Mouse (Mus musculus): Measurements from ENCODE around the gene Akap12. TPM values are rescaled to one million over a fixed set of nuclear protein-coding genes. Genes with fewer than 3 reads are reported as not detected.

The Akap12 gene
- polyA plus RNA-seq, 1 experiment from 2014 or later, result 42.1 TPM

DNA sequence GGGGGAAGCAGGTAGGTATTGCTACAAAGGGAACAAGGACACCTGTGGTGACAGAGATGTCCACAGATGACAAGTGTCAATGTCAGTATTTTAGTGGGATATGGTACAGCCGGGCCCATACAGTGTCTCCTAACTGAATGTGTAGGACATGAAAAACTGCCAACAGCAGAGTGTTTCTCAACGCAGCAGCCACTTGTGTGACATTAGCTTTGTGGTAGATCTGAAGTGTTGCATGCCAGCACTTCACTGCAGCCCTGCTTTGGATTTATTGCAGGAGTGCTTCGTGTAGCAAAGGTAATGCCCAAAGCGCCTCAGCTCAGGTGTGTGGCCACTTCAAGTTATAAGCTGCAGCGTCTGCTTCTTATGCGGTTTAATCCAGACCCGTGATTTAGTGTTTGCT lies 110.8 kb downstream of the Akap12 start:
- Histone ChIP-seq H3K27me3 (ENCODE audit: control insufficient read depth, insufficient read depth, low read length) (no peaks in the 10 kb centered on the region), H3K27ac (ENCODE audit: low read depth, low read length) (no peak overlapping the region), H3K4me3 (ENCODE audit: low read depth, low read length) (no peak overlapping the region), H3K4me2 (no peak overlapping the region), H3K9me3 (ENCODE audit: control insufficient read depth, low read length) (no peaks in the 10 kb centered on the region), H3K4me1 (ENCODE audit: control insufficient read depth, insufficient read depth, low read length) (peaks cover 4% of the 10 kb centered on the region; the same call in 1 of the 2 replicates), H3K9ac (ENCODE audit: low read length) (no peak overlapping the region), H3K36me3 (ENCODE audit: control insufficient read depth, insufficient read depth, low read length) (no peaks in the 10 kb centered on the region)
- no peak for ATAC-seq (ENCODE audit: low FRiP score)
- no peak for DNase-seq (ENCODE audit: low spot score, missing footprints)
- WGBS, result 93% methylated on average over 7 of the region's 7 CpGs

DNA sequence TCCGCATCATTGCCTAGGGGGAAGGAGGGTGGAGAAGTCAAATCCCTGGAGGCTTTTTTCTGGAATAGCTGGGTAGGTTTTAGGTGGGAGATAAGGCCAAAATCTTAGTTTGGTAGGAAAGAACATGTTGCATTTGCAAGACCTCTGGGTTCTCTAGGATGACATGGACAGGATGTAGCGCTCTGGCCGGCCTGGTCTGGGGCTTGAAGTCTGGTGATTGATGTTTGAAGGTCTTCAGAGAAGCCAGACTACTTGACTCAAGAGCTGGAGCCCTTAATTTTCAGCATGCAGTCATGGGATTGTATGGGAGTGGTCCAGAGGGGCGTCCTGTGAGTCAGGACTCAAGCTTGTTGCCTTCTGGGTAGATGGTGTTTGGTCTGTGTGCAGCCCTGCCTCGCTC lies 114.6 kb downstream of the Akap12 start:
- Histone ChIP-seq H3K9ac (ENCODE audit: low read length) (no peak overlapping the region), H3K9me3 (ENCODE audit: control insufficient read depth, low read length) (no peaks in the 10 kb centered on the region), H3K27ac (ENCODE audit: low read depth, low read length) (no peak overlapping the region), H3K4me1 (ENCODE audit: control insufficient read depth, insufficient read depth, low read length) (peaks cover 1% of the 10 kb centered on the region; the same call in 1 of the 2 replicates), H3K27me3 (ENCODE audit: control insufficient read depth, insufficient read depth, low read length) (no peaks in the 10 kb centered on the region), H3K4me2 (no peak overlapping the region), H3K4me3 (ENCODE audit: low read depth, low read length) (no peak overlapping the region), H3K36me3 (ENCODE audit: control insufficient read depth, insufficient read depth, low read length) (no peaks in the 10 kb centered on the region)
- no peak for DNase-seq (ENCODE audit: low spot score, missing footprints)
- no peak for ATAC-seq (ENCODE audit: low FRiP score)
- WGBS, result 89% methylated on average over 5 of the region's 5 CpGs

DNA sequence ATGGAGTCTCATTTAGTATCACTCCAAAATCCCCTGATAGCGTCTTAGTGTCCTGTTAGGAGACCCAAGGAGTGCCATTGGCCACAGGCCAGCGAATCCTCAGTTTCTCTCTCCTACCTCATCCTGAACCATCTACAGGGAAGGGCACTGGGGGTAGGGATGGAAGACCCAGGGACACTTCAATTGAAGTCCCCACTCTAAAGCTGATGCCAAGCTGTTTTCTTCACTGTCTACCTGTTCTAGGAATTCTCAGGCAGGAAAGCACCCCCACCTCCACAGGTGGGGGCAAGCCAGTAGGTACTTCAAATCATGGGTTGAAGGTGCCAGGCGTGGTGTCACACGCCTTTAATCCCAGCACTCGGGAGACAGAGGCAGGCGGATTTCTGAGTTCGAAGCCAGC lies 118.1 kb downstream of the Akap12 start:
- WGBS, result 93% methylated on average over 7 of the region's 7 CpGs
- no peak for ATAC-seq (ENCODE audit: low FRiP score)
- no peaks in the 10 kb centered on the region for H3K27me3 ChIP-seq (ENCODE audit: control insufficient read depth, insufficient read depth, low read length)

DNA sequence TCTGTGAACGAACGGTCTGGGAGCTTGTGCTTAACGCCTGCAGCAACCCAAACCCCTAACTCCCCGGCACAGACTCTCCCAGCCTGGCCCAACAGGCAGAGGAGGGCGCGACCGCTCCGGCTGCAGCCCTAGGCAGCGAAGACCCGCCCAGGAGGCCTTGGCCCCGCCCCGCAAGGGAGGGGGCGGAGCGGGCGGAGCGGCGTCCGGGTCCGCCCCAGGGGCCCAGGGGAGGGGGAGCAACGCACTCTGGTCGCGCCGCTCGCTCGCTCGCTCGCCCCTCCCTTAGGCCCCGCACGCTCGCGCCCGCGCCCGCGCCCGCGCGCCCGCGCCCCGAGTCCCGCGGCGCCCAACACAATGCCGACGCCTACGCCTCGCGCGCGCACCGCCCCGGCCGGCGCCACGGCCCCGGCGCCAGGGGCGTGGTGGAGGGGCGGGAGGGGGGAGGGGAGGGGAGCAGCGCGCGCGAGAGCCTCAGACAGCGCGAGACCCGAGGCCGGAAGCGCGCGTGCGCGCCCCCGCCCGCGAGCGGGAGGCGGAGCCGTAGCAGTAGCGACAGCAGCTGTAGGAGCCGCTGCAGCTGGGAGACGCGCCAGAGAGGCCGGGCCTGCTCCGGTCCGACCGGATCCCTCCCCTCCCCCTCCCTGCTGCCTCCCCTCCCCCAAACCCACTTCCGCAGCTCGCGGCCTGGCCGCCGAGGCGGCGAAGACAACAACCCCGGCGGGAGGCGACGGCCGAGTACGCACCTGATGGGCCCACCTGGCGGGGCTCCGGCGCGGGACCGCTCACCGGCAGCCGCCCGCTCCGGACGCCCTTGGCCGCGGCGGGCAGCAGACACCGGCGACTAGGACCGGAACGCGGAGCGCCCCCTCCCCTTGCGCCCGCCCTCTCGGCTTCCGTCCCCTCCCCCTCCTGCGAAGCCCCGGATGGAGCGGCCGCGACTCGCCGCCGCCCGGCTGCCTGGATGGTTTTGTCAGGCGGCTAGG lies 120.7 kb downstream of the Akap12 start:
- peak overlapping the region; percentile 99 for H3K27ac ChIP-seq (ENCODE audit: low read depth, low read length)
- no peaks in the 10 kb centered on the region for H3K27me3 ChIP-seq (ENCODE audit: control insufficient read depth, insufficient read depth, low read length)
- peaks cover 20% of the 10 kb centered on the region for H3K4me1 ChIP-seq (ENCODE audit: control insufficient read depth, insufficient read depth, low read length)
- WGBS, result under 1% methylated on average over 67 of the region's 133 CpGs
- H3K4me2 ChIP-seq, result peak overlapping the region; percentile 94
- ATAC-seq (ENCODE audit: low FRiP score), result peak; percentile 92
- peak; percentile 100 for DNase-seq (ENCODE audit: low spot score, missing footprints)
- peak overlapping the region; percentile 99 for H3K9ac ChIP-seq (ENCODE audit: low read length)
- H3K9me3 ChIP-seq (ENCODE audit: control insufficient read depth, low read length), result no peaks in the 10 kb centered on the region
- peak overlapping the region; percentile 99 for H3K4me3 ChIP-seq (ENCODE audit: low read depth, low read length)
- H3K36me3 ChIP-seq (ENCODE audit: control insufficient read depth, insufficient read depth, low read length), result no peaks in the 10 kb centered on the region

More for the DNA sequence above, 118.1 kb downstream of the Akap12 start:
- DNase-seq (ENCODE audit: low spot score, missing footprints), result no peak
- Histone ChIP-seq H3K9ac (ENCODE audit: low read length) (no peak overlapping the region), H3K4me3 (ENCODE audit: low read depth, low read length) (no peak overlapping the region), H3K27ac (ENCODE audit: low read depth, low read length) (no peak overlapping the region), H3K4me1 (ENCODE audit: control insufficient read depth, insufficient read depth, low read length) (peaks cover 10% of the 10 kb centered on the region), H3K4me2 (no peak overlapping the region), H3K9me3 (ENCODE audit: control insufficient read depth, low read length) (no peaks in the 10 kb centered on the region), H3K36me3 (ENCODE audit: control insufficient read depth, insufficient read depth, low read length) (no peaks in the 10 kb centered on the region)

DNA sequence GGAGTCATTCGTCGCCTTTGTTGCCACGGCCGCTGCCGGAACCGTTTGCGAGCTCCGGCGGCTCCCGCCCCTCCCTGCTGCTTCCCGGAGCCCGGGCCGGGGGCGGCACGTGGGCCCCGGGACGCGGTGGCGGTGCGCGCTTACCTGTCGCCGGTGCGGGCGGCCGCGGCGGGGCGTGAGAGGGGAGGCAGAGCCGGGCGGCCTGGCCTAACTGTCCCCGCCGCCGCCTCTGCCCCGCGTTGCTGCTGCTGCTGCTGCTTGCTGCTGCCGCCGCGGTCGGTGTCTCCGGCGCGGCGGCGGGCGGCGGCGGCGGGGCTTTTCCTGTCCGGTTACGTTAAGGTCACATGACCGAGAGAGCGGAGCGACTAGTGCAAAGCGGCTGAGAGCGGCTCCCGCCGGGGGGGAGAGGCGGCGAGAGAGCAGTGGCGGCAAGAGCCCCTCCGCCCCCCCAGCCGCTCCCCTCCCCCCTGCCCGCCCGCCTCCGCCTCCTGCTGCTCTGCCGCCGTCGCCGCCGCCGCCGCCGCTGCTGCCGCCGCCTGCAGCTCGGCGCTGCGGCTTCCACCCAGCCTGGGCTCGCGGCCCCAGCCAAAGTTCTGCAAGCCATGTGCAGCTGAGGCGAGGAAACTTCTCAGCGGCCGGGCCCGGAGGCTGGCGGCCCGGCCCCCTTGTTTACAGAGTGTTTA lies 121.7 kb downstream of the Akap12 start, which contains the start of gene Zbtb2:
Gene Zbtb2, minus strand, starts transcription at position 408 of the 683 bp plus-strand sequence.
- under 1% methylated on average over 38 of the region's 87 CpGs for WGBS
- Histone ChIP-seq H3K27me3 (ENCODE audit: control insufficient read depth, insufficient read depth, low read length) (no peaks in the 10 kb centered on the region), H3K9me3 (ENCODE audit: control insufficient read depth, low read length) (no peaks in the 10 kb centered on the region), H3K4me1 (ENCODE audit: control insufficient read depth, insufficient read depth, low read length) (peaks cover 20% of the 10 kb centered on the region), H3K27ac (ENCODE audit: low read depth, low read length) (peak within 1 kb of the TSS; percentile 99), H3K36me3 (ENCODE audit: control insufficient read depth, insufficient read depth, low read length) (no peaks in the 10 kb centered on the region), H3K4me2 (peak within 1 kb of the TSS; percentile 94), H3K9ac (ENCODE audit: low read length) (peak within 1 kb of the TSS; percentile 99), H3K4me3 (ENCODE audit: low read depth, low read length) (peak within 1 kb of the TSS; percentile 99)
- peak; percentile 8 for ATAC-seq (ENCODE audit: low FRiP score)
- DNase-seq (ENCODE audit: low spot score, missing footprints), result peak; percentile 94

DNA sequence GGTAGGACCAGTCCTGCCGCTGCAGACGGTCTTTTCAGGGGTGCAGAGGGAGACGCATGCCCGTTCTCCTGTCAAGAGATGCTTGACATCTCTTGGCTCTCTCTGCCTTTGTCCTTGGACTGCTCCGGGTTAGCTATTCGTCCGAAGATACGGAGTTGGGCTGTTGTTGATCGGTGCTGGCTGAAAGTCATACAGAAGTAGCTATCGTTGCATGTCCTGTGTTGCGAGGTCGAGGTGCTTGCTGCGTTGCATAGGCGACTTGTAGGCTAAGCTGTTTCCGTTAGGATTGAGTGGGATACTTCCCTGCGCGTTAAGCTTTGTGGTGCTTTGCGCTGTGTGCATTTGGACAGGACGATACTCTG lies 122.2 kb downstream of the Akap12 start:
- Histone ChIP-seq H3K36me3 (ENCODE audit: control insufficient read depth, insufficient read depth, low read length) (no peaks in the 10 kb centered on the region), H3K4me3 (ENCODE audit: low read depth, low read length) (peak overlapping the region; percentile 99), H3K9ac (ENCODE audit: low read length) (peak overlapping the region; percentile 99), H3K27me3 (ENCODE audit: control insufficient read depth, insufficient read depth, low read length) (no peaks in the 10 kb centered on the region), H3K27ac (ENCODE audit: low read depth, low read length) (peak overlapping the region; percentile 99), H3K9me3 (ENCODE audit: control insufficient read depth, low read length) (no peaks in the 10 kb centered on the region), H3K4me2 (peak overlapping the region; percentile 94), H3K4me1 (ENCODE audit: control insufficient read depth, insufficient read depth, low read length) (peaks cover 20% of the 10 kb centered on the region)
- under 1% methylated on average over 19 of the region's 19 CpGs for WGBS
- DNase-seq (ENCODE audit: low spot score, missing footprints) (no peak), ATAC-seq (ENCODE audit: low FRiP score) (no peak)

DNA sequence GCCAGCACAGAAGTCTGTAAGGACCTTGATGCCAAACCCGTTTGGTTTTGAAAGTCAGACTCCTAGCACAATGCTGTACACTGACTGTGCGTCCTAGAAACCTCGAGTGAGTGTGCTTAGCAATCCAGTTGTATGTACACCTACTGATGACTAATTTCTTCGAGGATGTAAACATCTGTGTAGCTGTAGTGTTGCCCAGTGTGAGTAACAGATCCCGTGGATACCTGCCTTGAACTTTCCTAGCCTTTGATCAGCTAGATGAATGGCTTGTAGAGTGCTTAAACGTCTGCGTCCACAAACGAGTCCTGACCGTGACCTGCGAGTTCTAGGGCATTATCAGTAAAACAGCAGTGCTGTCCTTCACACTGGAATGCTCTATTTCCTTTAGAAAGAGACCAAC lies 122.9 kb downstream of the Akap12 start:
- DNase-seq (ENCODE audit: low spot score, missing footprints) (peak; percentile 79), ATAC-seq (ENCODE audit: low FRiP score) (no peak)
- no peak overlapping the region for H3K27ac ChIP-seq (ENCODE audit: low read depth, low read length)
- peaks cover 20% of the 10 kb centered on the region for H3K4me1 ChIP-seq (ENCODE audit: control insufficient read depth, insufficient read depth, low read length)
- no peaks in the 10 kb centered on the region for H3K27me3 ChIP-seq (ENCODE audit: control insufficient read depth, insufficient read depth, low read length)
- no peaks in the 10 kb centered on the region for H3K9me3 ChIP-seq (ENCODE audit: control insufficient read depth, low read length)
- H3K4me2 ChIP-seq, result peak overlapping the region; percentile 94
- WGBS, result 37% methylated on average over 10 of the region's 10 CpGs
- peak overlapping the region; percentile 99; the same call in 1 of the 2 replicates for H3K9ac ChIP-seq (ENCODE audit: low read length)
- H3K4me3 ChIP-seq (ENCODE audit: low read depth, low read length), result peak overlapping the region; percentile 99
- H3K36me3 ChIP-seq (ENCODE audit: control insufficient read depth, insufficient read depth, low read length), result no peaks in the 10 kb centered on the region

DNA sequence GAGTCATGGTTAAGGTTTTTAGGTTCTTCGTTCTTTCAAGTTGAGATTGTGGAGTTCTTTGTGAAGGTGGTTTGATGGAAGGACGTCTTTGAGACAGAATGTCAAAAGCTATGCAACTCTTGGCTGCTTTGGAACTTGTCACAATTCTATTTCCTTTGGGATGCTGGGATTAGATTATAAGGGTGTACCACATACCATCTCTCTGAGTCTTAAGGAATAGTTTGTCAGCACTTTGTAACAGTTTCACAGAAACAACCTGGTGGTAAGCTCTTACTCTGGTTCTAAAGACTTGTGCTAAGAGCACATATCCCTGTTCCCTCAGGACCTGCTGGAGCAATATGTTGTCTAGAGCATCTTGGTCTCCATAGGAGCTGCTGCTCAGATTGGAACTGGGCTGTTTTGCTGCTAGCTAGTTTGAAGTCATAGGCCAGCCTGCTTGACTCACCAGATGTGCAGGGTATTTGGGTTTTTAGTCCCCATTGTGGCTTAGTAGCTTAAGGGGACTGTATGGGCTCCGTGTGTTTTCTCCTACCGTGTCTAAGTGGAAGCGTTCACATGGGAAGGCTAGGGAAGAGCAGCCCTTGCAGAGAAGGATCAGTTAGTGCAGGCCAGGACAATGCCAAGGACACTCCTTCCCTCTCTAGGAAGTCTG lies 123.4 kb downstream of the Akap12 start:
- DNase-seq (ENCODE audit: low spot score, missing footprints) (peak; percentile 90), ATAC-seq (ENCODE audit: low FRiP score) (no peak)
- Histone ChIP-seq H3K27ac (ENCODE audit: low read depth, low read length) (no peak overlapping the region), H3K36me3 (ENCODE audit: control insufficient read depth, insufficient read depth, low read length) (no peaks in the 10 kb centered on the region), H3K4me1 (ENCODE audit: control insufficient read depth, insufficient read depth, low read length) (peaks cover 20% of the 10 kb centered on the region), H3K27me3 (ENCODE audit: control insufficient read depth, insufficient read depth, low read length) (no peaks in the 10 kb centered on the region), H3K4me3 (ENCODE audit: low read depth, low read length) (peak overlapping the region; percentile 4; the same call in 1 of the 2 replicates), H3K4me2 (peak overlapping the region; percentile 94), H3K9me3 (ENCODE audit: control insufficient read depth, low read length) (no peaks in the 10 kb centered on the region), H3K9ac (ENCODE audit: low read length) (peak overlapping the region; percentile 31; the same call in 1 of the 2 replicates)
- 67% methylated on average over 5 of the region's 5 CpGs for WGBS

Data from midbrain, embryonic 11.5 days (tissue).